14 mouse cellular contexts compared by ENCODE assay signal in genomic region chr13:111870505-111870904, GRCm38 (mm10).
DNase-seq lines count a peak whose midpoint lies in the region; ATAC-seq and TF ChIP-seq lines count a peak whose summit lies in the region.
"Had no signal": no experiment of that assay in that cellular context is flagged by ENCODE, and none has a peak within 500 bp of the region (broad histone marks: within the 10 kb centered on the region; RNA-seq: fewer than 3 reads in every experiment).

No protein-coding gene starts in this region.

- 92% methylated on average over 4 of the region's 4 CpGs for WGBS in hindbrain, embryonic 14.5 days
- 88% methylated on average over 4 of the region's 4 CpGs for WGBS in hindbrain, embryonic 10.5 days
- 89% methylated on average over 4 of the region's 4 CpGs for WGBS in neural tube, embryonic 15.5 days
- 77% methylated on average over 4 of the region's 4 CpGs for WGBS in liver, postnatal 0 days (ENCODE audit: insufficient replicate concordance)

- H3K36me3 ChIP-seq in hindbrain, embryonic 14.5 days (replicated peaks; ENCODE audit: control insufficient read depth, insufficient read depth), result no peaks in the 10 kb centered on the region
- H3K36me3 ChIP-seq in hindbrain, embryonic 10.5 days, result no peaks in the 10 kb centered on the region
- no peaks in the 10 kb centered on the region for H3K36me3 ChIP-seq in neural tube, embryonic 15.5 days
- no peaks in the 10 kb centered on the region for H3K36me3 ChIP-seq in liver, postnatal 0 days (replicated peaks; ENCODE audit: insufficient read depth, low read length)
- H3K36me3 ChIP-seq: embryonic facial prominence, embryonic 15.5 days; lung, embryonic 15.5 days had no signal

- TF ChIP-seq EP300 in liver, postnatal 0 days (IDR thresholded peaks at IDR 0.05; ENCODE audit: low read depth), result no peak

- H3K4me1 ChIP-seq in hindbrain, embryonic 14.5 days (replicated peaks; ENCODE audit: control insufficient read depth, insufficient read depth, low read length), result peaks cover 16% of the 10 kb centered on the region; the same call in 1 of the 2 replicates
- H3K4me1 ChIP-seq in hindbrain, embryonic 10.5 days (replicated peaks), result peaks cover 28% of the 10 kb centered on the region
- H3K4me1 ChIP-seq in neural tube, embryonic 15.5 days, result peaks cover 24% of the 10 kb centered on the region
- peaks cover 23% of the 10 kb centered on the region for H3K4me1 ChIP-seq in liver, postnatal 0 days (ENCODE audit: insufficient read depth)

- H3K9ac ChIP-seq in hindbrain, embryonic 14.5 days, result no peak overlapping the region
- H3K9ac ChIP-seq in neural tube, embryonic 15.5 days (replicated peaks), result no peak overlapping the region
- no peak overlapping the region for H3K9ac ChIP-seq in liver, postnatal 0 days (replicated peaks)
- H3K9ac ChIP-seq: embryonic facial prominence, embryonic 15.5 days; lung, embryonic 15.5 days had no signal

- no peak for TF ChIP-seq CTCF in liver, postnatal 0 days (IDR thresholded peaks at IDR 0.05; ENCODE audit: low read depth)

- H3K27ac ChIP-seq in hindbrain, embryonic 14.5 days, result peak overlapping the region; percentile 54
- H3K27ac ChIP-seq in hindbrain, embryonic 10.5 days, result no peak overlapping the region
- H3K27ac ChIP-seq in neural tube, embryonic 15.5 days (replicated peaks), result peak overlapping the region; percentile 45
- H3K27ac ChIP-seq in liver, postnatal 0 days (ENCODE audit: low read depth), result no peak overlapping the region
- H3K27ac ChIP-seq: embryonic facial prominence, embryonic 15.5 days; kidney, postnatal 0 days; lung, embryonic 15.5 days had no signal

- no peak for DNase-seq in hindbrain, embryonic 14.5 days (ENCODE audit: low spot score)
- DNase-seq in hindbrain, embryonic 10.5 days (ENCODE audit: low spot score), result no peak
- DNase-seq in neural tube, embryonic 10.5 days (ENCODE audit: extremely low spot score, low spot score), result no peak
- no peak for DNase-seq in liver, postnatal 0 days
- DNase-seq in lung, postnatal 36 days, result no peak
- DNase-seq in ovary, postnatal 14 days (ENCODE audit: low spot score), result no peak
- DNase-seq: adrenal gland, postnatal 36 days; cerebellum, adult 8-10 months; gastrocnemius, postnatal 36 days; kidney, adult 11 months had no signal

- no peak for ATAC-seq in hindbrain, embryonic 14.5 days (ENCODE audit: low FRiP score)
- no peak for ATAC-seq in neural tube, embryonic 15.5 days (ENCODE audit: low FRiP score)
- no peak for ATAC-seq in liver, postnatal 0 days

- H3K4me2 ChIP-seq in hindbrain, embryonic 14.5 days (replicated peaks), result no peak overlapping the region
- no peak overlapping the region for H3K4me2 ChIP-seq in neural tube, embryonic 15.5 days
- H3K4me2 ChIP-seq in liver, postnatal 0 days (ENCODE audit: low read depth, low read length), result 0 out of 2 replicates have a peak overlapping the region, but pooled peaks have one; percentile 13
- H3K4me2 ChIP-seq: embryonic facial prominence, embryonic 15.5 days; lung, embryonic 15.5 days had no signal

- no peaks in the 10 kb centered on the region for H3K27me3 ChIP-seq in hindbrain, embryonic 14.5 days (ENCODE audit: control insufficient read depth, insufficient read depth, low read length)
- no peaks in the 10 kb centered on the region for H3K27me3 ChIP-seq in hindbrain, embryonic 10.5 days (ENCODE audit: insufficient read depth, poor library complexity, severe bottlenecking)
- no peaks in the 10 kb centered on the region for H3K27me3 ChIP-seq in neural tube, embryonic 15.5 days (replicated peaks)
- no peaks in the 10 kb centered on the region for H3K27me3 ChIP-seq in liver, postnatal 0 days (ENCODE audit: insufficient read depth, low read length)
- H3K27me3 ChIP-seq: embryonic facial prominence, embryonic 15.5 days; lung, embryonic 15.5 days had no signal

- H3K4me3 ChIP-seq in hindbrain, embryonic 14.5 days (replicated peaks; ENCODE audit: low read length), result no peak overlapping the region
- no peak overlapping the region for H3K4me3 ChIP-seq in hindbrain, embryonic 10.5 days
- no peak overlapping the region for H3K4me3 ChIP-seq in neural tube, embryonic 15.5 days (replicated peaks)
- no peak overlapping the region for H3K4me3 ChIP-seq in liver, postnatal 0 days (ENCODE audit: low read depth, low read length)
- H3K4me3 ChIP-seq: embryonic facial prominence, embryonic 15.5 days; lung, embryonic 15.5 days had no signal

- H3K9me3 ChIP-seq in hindbrain, embryonic 14.5 days (ENCODE audit: control insufficient read depth, low read length), result no peaks in the 10 kb centered on the region
- H3K9me3 ChIP-seq in hindbrain, embryonic 10.5 days, result peaks cover 4% of the 10 kb centered on the region; the same call in 1 of the 2 replicates
- H3K9me3 ChIP-seq in neural tube, embryonic 15.5 days (replicated peaks), result no peaks in the 10 kb centered on the region
- no peaks in the 10 kb centered on the region for H3K9me3 ChIP-seq in liver, postnatal 0 days (ENCODE audit: low read length)
- H3K9me3 ChIP-seq: embryonic facial prominence, embryonic 15.5 days; lung, embryonic 15.5 days had no signal

Comparison
In these comparisons a context has a peak if more than half of its experiments do, and no peak if none do; other contexts are left out.
1. H3K27ac ChIP-seq: peak in hindbrain, embryonic 14.5 days (single experiment) and neural tube, embryonic 15.5 days (single experiment); none in hindbrain, embryonic 10.5 days (single experiment) and liver, postnatal 0 days (single experiment).